Mouse (Mus musculus) ES-E14 (cell line): ENCODE measurements around the gene Sis.

ENCODE experiments used
- CHD2 ChIP-seq: IDR thresholded peaks from 2 replicates; pipeline ENCODE4 v1.6.1; 2014; ENCODE audit warnings: mild to moderate bottlenecking, low read depth, low read length, inconsistent platforms
- HCFC1 ChIP-seq: IDR thresholded peaks from 2 replicates; pipeline ENCODE4 v1.6.1; 2012; ENCODE audit warnings: low read length, inconsistent platforms, borderline replicate concordance; ENCODE audit not compliant: insufficient read depth
- MAFK ChIP-seq: IDR thresholded peaks from 2 replicates; pipeline ENCODE4 v1.6.1; 2014; ENCODE audit warnings: mild to moderate bottlenecking, low read depth, low read length, inconsistent platforms; ENCODE audit not compliant: insufficient read depth
- ZNF384 ChIP-seq: IDR thresholded peaks from 2 replicates; pipeline ENCODE4 v1.6.1; 2012; ENCODE audit warnings: low read depth, low read length, inconsistent platforms

DNA sequence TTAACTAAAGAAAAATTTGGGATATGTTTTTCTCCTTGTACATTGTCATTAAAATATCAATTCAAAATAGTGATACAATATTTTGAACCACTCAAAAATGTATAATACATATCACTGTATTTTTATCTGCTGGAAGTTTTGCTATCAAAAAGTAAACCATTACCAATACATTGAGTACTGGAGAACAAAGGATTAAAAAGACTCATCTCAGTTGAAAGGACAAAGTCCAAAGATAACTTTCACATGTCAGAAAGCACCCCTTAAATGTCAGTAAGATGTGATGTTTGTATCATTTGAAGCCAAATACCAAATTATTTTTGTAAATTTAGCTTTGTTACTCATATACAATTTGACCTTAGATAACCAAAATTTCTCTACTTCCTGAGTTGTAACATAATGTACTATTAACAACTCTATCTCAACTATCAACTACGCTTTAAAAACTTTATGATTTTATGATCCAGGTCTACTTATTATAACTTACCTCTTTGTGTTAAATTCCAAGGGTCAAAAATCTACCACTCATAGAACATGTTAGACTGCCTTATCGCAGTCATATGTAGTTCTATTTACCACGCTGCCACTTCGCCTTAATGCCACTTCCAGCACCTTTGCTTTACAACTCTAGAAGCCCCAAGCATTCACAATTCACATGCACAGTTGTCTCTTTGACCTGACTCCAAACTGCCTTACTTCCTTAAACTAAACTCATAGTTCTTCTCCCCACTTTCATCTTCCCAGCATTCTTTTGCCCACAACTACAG is 35.5 kb upstream of the Sis start:
- TF ChIP-seq CHD2 (no peak), HCFC1 (no peak), MAFK (no peak), ZNF384 (no peak)
